Mouse (Mus musculus): ENCODE measurements around the gene Sh3d21.

GRCm38 (mm10) chr4:126160981-126161380 is 2.3 kb downstream of the Sh3d21 start:
- TF ChIP-seq CTCF (IDR thresholded peaks at IDR 0.05): no peak
- no peak for TF ChIP-seq EP300 (IDR thresholded peaks at IDR 0.05)

Measured in lung, postnatal 0 days (tissue).